Mouse (Mus musculus): ENCODE measurements around the gene Abca7. TPM values are rescaled to one million over a fixed set of nuclear protein-coding genes. Genes with fewer than 3 reads are reported as not detected.
A peak's percentile ranks its signal among the peaks of the same experiment; 100 is the strongest.
"Not testable (repeated sequence)": the region's sequence is repeated elsewhere in the genome, so short reads cannot be mapped to it uniquely, and the experiment has no call there.

Abca7 gene
- polyA plus RNA-seq, 1 experiment from 2014 or later, result 4.1 TPM

- 83% methylated on average over 5 of the region's 5 CpGs for WGBS
- ATAC-seq (ENCODE audit: low FRiP score, low TSS enrichment), result no peak
- no peak overlapping the region for H3K9ac ChIP-seq (replicated peaks; ENCODE audit: low read length)
- no peak for DNase-seq
- peaks cover 13% of the 10 kb centered on the region; the same call in 1 of the 2 replicates for H3K4me1 ChIP-seq (ENCODE audit: control insufficient read depth, insufficient read depth, low read length)
- no peaks in the 10 kb centered on the region for H3K27me3 ChIP-seq (ENCODE audit: control insufficient read depth, insufficient read depth, low read length)
- H3K4me3 ChIP-seq (replicated peaks; ENCODE audit: low read depth, low read length), result no peak overlapping the region
- H3K4me2 ChIP-seq (ENCODE audit: low read length), result no peak overlapping the region
- no peaks in the 10 kb centered on the region for H3K9me3 ChIP-seq (ENCODE audit: control insufficient read depth, low read length)
- peaks cover 20% of the 10 kb centered on the region for H3K36me3 ChIP-seq (ENCODE audit: control insufficient read depth, insufficient read depth, low read length)
- H3K27ac ChIP-seq (replicated peaks; ENCODE audit: low read depth, low read length), result no peak overlapping the region
Observed at GRCm38 (mm10) chr10:80052374-80052764, 56.1 kb downstream of the Abca7 start.

- Histone ChIP-seq H3K4me3 (replicated peaks; ENCODE audit: low read depth, low read length) (peak overlapping the region; percentile 83), H3K27ac (replicated peaks; ENCODE audit: low read depth, low read length) (peak overlapping the region; percentile 97), H3K27me3 (ENCODE audit: control insufficient read depth, insufficient read depth, low read length) (no peaks in the 10 kb centered on the region), H3K4me1 (ENCODE audit: control insufficient read depth, insufficient read depth, low read length) (peaks cover 13% of the 10 kb centered on the region; the same call in 1 of the 2 replicates), H3K9ac (replicated peaks; ENCODE audit: low read length) (peak overlapping the region; percentile 96), H3K36me3 (ENCODE audit: control insufficient read depth, insufficient read depth, low read length) (peaks cover 29% of the 10 kb centered on the region), H3K9me3 (ENCODE audit: control insufficient read depth, low read length) (no peaks in the 10 kb centered on the region), H3K4me2 (ENCODE audit: low read length) (peak overlapping the region; percentile 83)
- ATAC-seq (ENCODE audit: low FRiP score, low TSS enrichment) (peak; percentile 95), DNase-seq (peak; percentile 100)
- under 1% methylated on average over 47 of the region's 47 CpGs for WGBS
Observed at GRCm38 (mm10) chr10:80053259-80053780, 57.0 kb downstream of the Abca7 start.

GRCm38 (mm10) chr10:80053831-80054815 is 57.8 kb downstream of the Abca7 start:
- Histone ChIP-seq H3K4me2 (ENCODE audit: low read length) (peak overlapping the region; percentile 83), H3K27me3 (ENCODE audit: control insufficient read depth, insufficient read depth, low read length) (no peaks in the 10 kb centered on the region), H3K4me1 (ENCODE audit: control insufficient read depth, insufficient read depth, low read length) (peaks cover 13% of the 10 kb centered on the region; the same call in 1 of the 2 replicates), H3K9me3 (ENCODE audit: control insufficient read depth, low read length) (no peaks in the 10 kb centered on the region), H3K27ac (replicated peaks; ENCODE audit: low read depth, low read length) (peak overlapping the region; percentile 97), H3K9ac (replicated peaks; ENCODE audit: low read length) (peak overlapping the region; percentile 96), H3K36me3 (ENCODE audit: control insufficient read depth, insufficient read depth, low read length) (peaks cover 36% of the 10 kb centered on the region), H3K4me3 (replicated peaks; ENCODE audit: low read depth, low read length) (peak overlapping the region; percentile 83)
- ATAC-seq (ENCODE audit: low FRiP score, low TSS enrichment), result peak; percentile 35
- WGBS, result 2% methylated on average over 76 of the region's 77 CpGs
- DNase-seq, result peak; percentile 79

GRCm38 (mm10) chr10:80054911-80055310 is 58.6 kb downstream of the Abca7 start:
- not testable (repeated sequence) for H3K27ac ChIP-seq (replicated peaks; ENCODE audit: low read depth, low read length); H3K27me3 ChIP-seq (ENCODE audit: control insufficient read depth, insufficient read depth, low read length); ATAC-seq (ENCODE audit: low FRiP score, low TSS enrichment); H3K9me3 ChIP-seq (ENCODE audit: control insufficient read depth, low read length); DNase-seq
- peaks cover 13% of the 10 kb centered on the region; the same call in 1 of the 2 replicates for H3K4me1 ChIP-seq (ENCODE audit: control insufficient read depth, insufficient read depth, low read length)
- H3K4me2 ChIP-seq (ENCODE audit: low read length), result peak overlapping the region; percentile 83
- peak overlapping the region; percentile 83 for H3K4me3 ChIP-seq (replicated peaks; ENCODE audit: low read depth, low read length)
- H3K9ac ChIP-seq (replicated peaks; ENCODE audit: low read length), result peak overlapping the region; percentile 96
- H3K36me3 ChIP-seq (ENCODE audit: control insufficient read depth, insufficient read depth, low read length), result peaks cover 44% of the 10 kb centered on the region
- WGBS, result 15% methylated on average over 3 of the region's 3 CpGs

GRCm38 (mm10) chr10:80055364-80055763 is 59.1 kb downstream of the Abca7 start:
- Histone ChIP-seq H3K4me2 (ENCODE audit: low read length) (peak overlapping the region; percentile 83), H3K36me3 (ENCODE audit: control insufficient read depth, insufficient read depth, low read length) (peaks cover 49% of the 10 kb centered on the region), H3K9ac (replicated peaks; ENCODE audit: low read length) (peak overlapping the region; percentile 96; the same call in 1 of the 2 replicates), H3K4me1 (ENCODE audit: control insufficient read depth, insufficient read depth, low read length) (peaks cover 13% of the 10 kb centered on the region; the same call in 1 of the 2 replicates), H3K27ac (replicated peaks; ENCODE audit: low read depth, low read length) (no peak overlapping the region), H3K27me3 (ENCODE audit: control insufficient read depth, insufficient read depth, low read length) (no peaks in the 10 kb centered on the region), H3K9me3 (ENCODE audit: control insufficient read depth, low read length) (no peaks in the 10 kb centered on the region), H3K4me3 (replicated peaks; ENCODE audit: low read depth, low read length) (peak overlapping the region; percentile 83)
- WGBS, result 84% methylated on average over 5 of the region's 5 CpGs
- no peak for ATAC-seq (ENCODE audit: low FRiP score, low TSS enrichment)
- no peak for DNase-seq

- Histone ChIP-seq H3K27me3 (ENCODE audit: control insufficient read depth, insufficient read depth, low read length) (no peaks in the 10 kb centered on the region), H3K4me2 (ENCODE audit: low read length) (no peak overlapping the region), H3K9me3 (ENCODE audit: control insufficient read depth, low read length) (no peaks in the 10 kb centered on the region), H3K27ac (replicated peaks; ENCODE audit: low read depth, low read length) (no peak overlapping the region), H3K36me3 (ENCODE audit: control insufficient read depth, insufficient read depth, low read length) (peaks cover 54% of the 10 kb centered on the region), H3K4me1 (ENCODE audit: control insufficient read depth, insufficient read depth, low read length) (peaks cover 13% of the 10 kb centered on the region; the same call in 1 of the 2 replicates), H3K9ac (replicated peaks; ENCODE audit: low read length) (no peak overlapping the region), H3K4me3 (replicated peaks; ENCODE audit: low read depth, low read length) (no peak overlapping the region)
- DNase-seq (no peak), ATAC-seq (ENCODE audit: low FRiP score, low TSS enrichment) (no peak)
- 93% methylated on average over 9 of the region's 10 CpGs for WGBS
Observed at GRCm38 (mm10) chr10:80055891-80056290, 59.6 kb downstream of the Abca7 start.

GRCm38 (mm10) chr10:80056506-80056905 is 60.2 kb downstream of the Abca7 start:
- H3K36me3 ChIP-seq (ENCODE audit: control insufficient read depth, insufficient read depth, low read length), result peaks cover 60% of the 10 kb centered on the region
- DNase-seq, result no peak
- H3K4me3 ChIP-seq (replicated peaks; ENCODE audit: low read depth, low read length), result no peak overlapping the region
- no peaks in the 10 kb centered on the region for H3K9me3 ChIP-seq (ENCODE audit: control insufficient read depth, low read length)
- no peak overlapping the region for H3K4me2 ChIP-seq (ENCODE audit: low read length)
- peaks cover 13% of the 10 kb centered on the region; the same call in 1 of the 2 replicates for H3K4me1 ChIP-seq (ENCODE audit: control insufficient read depth, insufficient read depth, low read length)
- no peak for ATAC-seq (ENCODE audit: low FRiP score, low TSS enrichment)
- H3K27ac ChIP-seq (replicated peaks; ENCODE audit: low read depth, low read length), result no peak overlapping the region
- WGBS, result 89% methylated on average over 4 of the region's 4 CpGs
- H3K9ac ChIP-seq (replicated peaks; ENCODE audit: low read length), result no peak overlapping the region
- no peaks in the 10 kb centered on the region for H3K27me3 ChIP-seq (ENCODE audit: control insufficient read depth, insufficient read depth, low read length)

- H3K27me3 ChIP-seq (ENCODE audit: control insufficient read depth, insufficient read depth, low read length), result no peaks in the 10 kb centered on the region
- ATAC-seq (ENCODE audit: low FRiP score, low TSS enrichment) (no peak), DNase-seq (no peak)
- no peak overlapping the region for H3K4me2 ChIP-seq (ENCODE audit: low read length)
- no peak overlapping the region for H3K9ac ChIP-seq (replicated peaks; ENCODE audit: low read length)
- no peak overlapping the region for H3K4me3 ChIP-seq (replicated peaks; ENCODE audit: low read depth, low read length)
- peaks cover 66% of the 10 kb centered on the region for H3K36me3 ChIP-seq (ENCODE audit: control insufficient read depth, insufficient read depth, low read length)
- H3K9me3 ChIP-seq (ENCODE audit: control insufficient read depth, low read length), result no peaks in the 10 kb centered on the region
- peaks cover 10% of the 10 kb centered on the region; the same call in 1 of the 2 replicates for H3K4me1 ChIP-seq (ENCODE audit: control insufficient read depth, insufficient read depth, low read length)
- no peak overlapping the region for H3K27ac ChIP-seq (replicated peaks; ENCODE audit: low read depth, low read length)
- WGBS, result 89% methylated on average over 27 of the region's 27 CpGs
Observed at GRCm38 (mm10) chr10:80056976-80057682, 60.8 kb downstream of the Abca7 start.
